Mouse (Mus musculus): ENCODE results near the gene Gm11172.

GRCm38 (mm10) chr16:10838487-10839245 is 26.0 kb downstream of the Gm11172 start:
- TF ChIP-seq CTCF (IDR thresholded peaks at IDR 0.05; ENCODE audit: low read depth) (no peak), EP300 (IDR thresholded peaks at IDR 0.05; ENCODE audit: low read depth) (no peak)
